Mouse (Mus musculus) embryonic facial prominence, embryonic 11.5 days (tissue): ENCODE results near the gene Dlx3. TPM values are rescaled to one million over a fixed set of nuclear protein-coding genes. Genes with fewer than 3 reads are reported as not detected.
A peak's percentile ranks its signal among the peaks of the same experiment; 100 is the strongest.

Source experiments
- ATAC-seq: fragments of 200-750 bp; cut with Nextera tagmentation; replicated peaks from 2 replicates; pipeline ENCODE4 v1.8.0; 2017; ENCODE audit warnings: low read depth; ENCODE audit not compliant: insufficient number of reproducible peaks, low FRiP score, low TSS enrichment
- DNase-seq: peaks from one replicate; pipeline ENCODE4 v3.0.0-alpha.2; 2015; ENCODE audit warnings: low spot score
- H3K27ac ChIP-seq: fragments of 300-500 bp; sonication (generic); replicated peaks from 2 replicates; pipeline ENCODE4 v1.5.1; 2014; ENCODE audit warnings: mild to moderate bottlenecking, low read depth, low read length, control low read depth
- H3K27me3 ChIP-seq: fragments of 300-500 bp; sonication (generic); 2 replicates; pipeline ENCODE4 v1.6.1; 2014; ENCODE audit warnings: mild to moderate bottlenecking, low read length, moderate library complexity, mixed read lengths; ENCODE audit not compliant: control insufficient read depth, insufficient read depth
- H3K36me3 ChIP-seq: fragments of 300-500 bp; sonication (generic); replicated peaks from 2 replicates; pipeline ENCODE4 v1.6.1; 2014; ENCODE audit warnings: low read depth, mild to moderate bottlenecking, low read length, moderate library complexity, mixed read lengths; ENCODE audit not compliant: control insufficient read depth, insufficient read depth
- H3K4me1 ChIP-seq: fragments of 300-500 bp; sonication (generic); 2 replicates; pipeline ENCODE4 v1.6.1; 2014; ENCODE audit warnings: low read length, mixed read lengths; ENCODE audit not compliant: control insufficient read depth, insufficient read depth
- H3K4me2 ChIP-seq: fragments of 300-500 bp; sonication (generic); 2 replicates; pipeline ENCODE4 v1.6.1; 2014; ENCODE audit warnings: low read depth, mild to moderate bottlenecking, control low read depth, low read length, moderate library complexity
- H3K4me3 ChIP-seq: fragments of 300-500 bp; sonication (generic); 2 replicates; pipeline ENCODE4 v1.5.1; 2014; ENCODE audit warnings: low read depth, low read length, control low read depth
- H3K9ac ChIP-seq: fragments of 300-500 bp; sonication (generic); replicated peaks from 2 replicates; pipeline ENCODE4 v1.6.1; 2014; ENCODE audit warnings: mild to moderate bottlenecking, control low read depth, low read length
- H3K9me3 ChIP-seq: fragments of 300-500 bp; sonication (generic); replicated peaks from 2 replicates; pipeline ENCODE4 v1.6.1; 2016; ENCODE audit warnings: mild to moderate bottlenecking, low read length, inconsistent platforms, mixed read lengths; ENCODE audit not compliant: control insufficient read depth
- WGBS: fragments of 180-500 bp; shearing (Covaris S2); extraction: QIAGEN DNeasy Blood & Tissue Kit; methylation state at CpG from one replicate; pipeline ENCODE4 v1.1.7; 2014; 5-methylcytosine and 5-hydroxymethylcytosine counted together
- polyA plus RNA-seq: library from polyadenylated mRNA; unstranded; fragments of >200 nt; fragmentation: Nextera tagmentation; extraction: Ambion mirVana; gene quantifications from 2 replicates; pipeline ENCODE4 v1.2.1, GENCODE M21; 2014

The Dlx3 gene
- polyA plus RNA-seq, 1 experiment from 2014 or later: 21.7 TPM

DNA sequence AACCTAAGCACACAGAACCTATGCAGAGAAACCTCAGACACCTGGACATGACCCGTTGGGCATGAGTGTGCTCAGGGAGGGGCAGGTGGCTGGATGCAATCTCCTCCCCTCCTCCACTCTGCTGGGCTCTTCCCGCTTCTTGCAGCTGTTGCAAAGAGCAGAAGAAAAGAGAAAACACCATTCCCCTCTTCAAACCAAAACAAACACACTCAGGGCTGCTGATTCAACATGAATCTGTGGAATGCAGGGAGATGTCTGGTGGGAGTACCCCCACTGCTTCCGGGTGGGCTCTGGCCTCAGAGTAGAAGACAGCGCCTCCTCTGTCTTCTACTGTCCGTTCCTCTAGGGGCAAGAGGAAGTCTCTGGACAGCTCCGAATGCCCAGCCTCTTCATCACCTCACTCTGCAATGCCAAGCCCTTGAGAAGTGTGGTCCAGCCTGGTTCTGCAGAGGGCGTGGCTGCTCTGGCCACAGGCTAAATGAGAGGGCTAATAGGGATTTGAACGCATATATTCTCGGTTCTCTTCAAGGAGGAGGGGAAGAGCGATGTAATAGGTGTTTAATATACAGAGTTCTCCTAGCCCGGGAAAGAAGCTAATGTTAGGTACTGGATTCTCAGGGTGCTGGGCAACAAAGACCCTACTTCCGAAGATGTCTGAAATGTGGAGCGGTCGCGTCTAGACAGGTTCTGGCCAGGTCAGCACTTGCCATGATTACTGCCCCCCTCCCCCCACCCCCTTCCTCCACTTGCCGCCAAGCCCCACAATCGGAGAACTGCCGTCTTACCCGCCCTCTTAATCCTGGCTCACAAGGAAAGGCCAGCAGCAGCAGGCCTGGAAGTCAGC is 44.5 kb upstream of the Dlx3 start:
- Histone ChIP-seq H3K9me3 (no peaks in the 10 kb centered on the region), H3K4me1 (0 out of 2 replicates have a peak, but pooled peaks cover 4% of the 10 kb centered on the region), H3K36me3 (no peaks in the 10 kb centered on the region), H3K4me3 (peak overlapping the region; percentile 56), H3K9ac (peak overlapping the region; percentile 57; the same call in 1 of the 2 replicates), H3K27me3 (peaks cover 16% of the 10 kb centered on the region), H3K4me2 (peak overlapping the region; percentile 97), H3K27ac (no peak overlapping the region)
- WGBS: 5% methylated on average over 19 of the region's 19 CpGs
- ATAC-seq (no peak), DNase-seq (peak; percentile 11)

DNA sequence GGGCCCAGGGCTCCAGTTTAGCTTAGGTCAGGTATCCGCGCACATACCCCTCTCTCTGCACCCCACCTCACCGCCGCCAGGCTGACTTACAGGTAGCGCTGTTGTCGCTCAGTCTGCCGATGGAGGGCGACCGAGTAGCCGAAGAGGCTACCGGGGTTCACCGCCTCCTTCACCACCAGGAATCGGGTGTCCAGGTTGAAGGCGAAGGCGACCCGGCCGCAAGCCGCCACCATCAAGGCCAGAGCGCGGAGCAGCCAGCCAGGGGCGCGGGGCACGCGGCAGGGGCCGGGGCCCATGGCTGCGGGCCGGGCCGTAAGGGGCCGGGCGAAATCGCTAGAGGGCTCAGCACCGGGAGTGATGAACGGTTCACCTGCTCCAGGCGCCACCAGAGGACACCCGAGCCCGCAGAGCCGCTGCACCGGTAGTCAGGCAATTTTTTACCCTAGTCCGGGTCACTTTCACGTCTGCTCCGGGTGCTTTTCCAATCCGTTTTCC is 43.8 kb upstream of the Dlx3 start:
- ATAC-seq (peak; percentile 41), DNase-seq (peak; percentile 68)
- Histone ChIP-seq H3K36me3 (no peaks in the 10 kb centered on the region), H3K27me3 (peaks cover 16% of the 10 kb centered on the region), H3K9me3 (no peaks in the 10 kb centered on the region), H3K9ac (peak overlapping the region; percentile 57), H3K4me2 (peak overlapping the region; percentile 97), H3K4me3 (peak overlapping the region; percentile 56), H3K4me1 (0 out of 2 replicates have a peak, but pooled peaks cover 4% of the 10 kb centered on the region), H3K27ac (no peak overlapping the region)
- WGBS: under 1% methylated on average over 42 of the region's 42 CpGs

DNA sequence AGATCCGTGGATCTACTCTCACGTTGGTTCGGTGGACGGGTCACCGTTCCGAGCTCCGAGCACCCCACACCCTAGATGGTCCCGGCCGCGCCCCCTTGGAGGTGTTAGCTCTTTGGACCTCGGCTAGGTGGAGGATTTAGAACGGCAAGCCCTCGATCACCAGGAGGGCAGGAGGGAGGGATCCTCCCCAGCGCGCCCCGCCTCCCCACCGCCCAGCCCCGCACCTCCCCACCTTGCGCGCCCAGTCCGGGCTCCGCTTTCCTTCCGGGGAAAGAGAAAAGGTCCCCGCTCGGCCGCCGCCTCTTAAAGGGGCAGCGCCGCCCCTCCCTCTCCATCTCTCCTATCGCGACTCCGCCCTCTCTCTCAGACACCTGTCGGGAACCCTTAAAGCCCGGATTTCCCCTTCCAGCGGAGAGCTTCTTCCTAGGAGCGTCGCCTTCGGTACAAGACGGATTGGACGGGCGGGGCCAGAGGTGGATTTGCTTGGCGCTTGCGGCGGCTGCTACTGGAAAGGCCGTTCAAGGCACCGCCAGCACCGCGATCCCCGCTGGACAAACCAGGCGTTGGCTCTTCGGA is 43.3 kb upstream of the Dlx3 start, which contains the start of gene Itga3:
Itga3 (minus strand) TSS at position 266 of the 576 bp plus-strand sequence.
- Histone ChIP-seq H3K27me3 (peaks cover 16% of the 10 kb centered on the region), H3K4me1 (0 out of 2 replicates have a peak, but pooled peaks cover 4% of the 10 kb centered on the region), H3K27ac (no peak within 1 kb of the TSS), H3K9ac (peak within 1 kb of the TSS; percentile 57), H3K9me3 (no peaks in the 10 kb centered on the region), H3K4me2 (peak within 1 kb of the TSS; percentile 97), H3K4me3 (peak within 1 kb of the TSS; percentile 56), H3K36me3 (no peaks in the 10 kb centered on the region)
- peak; percentile 72; the same call in 1 of the 2 replicates for ATAC-seq
- WGBS: under 1% methylated on average over 41 of the region's 51 CpGs
- peak; percentile 77 for DNase-seq

DNA sequence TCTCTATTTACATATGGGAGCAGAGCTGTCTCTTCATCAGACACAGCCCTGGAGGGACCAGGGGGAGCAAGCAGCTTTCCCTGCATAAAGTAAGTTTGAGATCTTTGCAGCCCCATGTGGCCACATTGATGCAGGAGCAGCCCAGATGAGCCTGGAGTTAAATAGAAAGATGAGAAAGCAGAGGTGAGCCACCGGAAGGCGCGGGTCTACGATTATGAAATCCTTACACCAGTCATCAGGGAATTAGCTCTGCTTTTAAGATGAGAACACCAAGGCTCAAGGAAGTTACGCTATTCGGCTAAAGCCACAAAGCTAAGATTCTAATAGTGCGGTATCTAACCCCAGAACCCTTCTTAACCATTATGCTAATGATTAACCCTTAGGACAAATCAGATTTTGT is 42.0 kb upstream of the Dlx3 start:
- Histone ChIP-seq H3K36me3 (no peaks in the 10 kb centered on the region), H3K27ac (no peak overlapping the region), H3K9me3 (no peaks in the 10 kb centered on the region), H3K27me3 (peaks cover 16% of the 10 kb centered on the region), H3K9ac (no peak overlapping the region), H3K4me2 (no peak overlapping the region), H3K4me3 (no peak overlapping the region), H3K4me1 (0 out of 2 replicates have a peak, but pooled peaks cover 4% of the 10 kb centered on the region)
- no peak for ATAC-seq
- WGBS: 52% methylated on average over 7 of the region's 7 CpGs
- DNase-seq: no peak

DNA sequence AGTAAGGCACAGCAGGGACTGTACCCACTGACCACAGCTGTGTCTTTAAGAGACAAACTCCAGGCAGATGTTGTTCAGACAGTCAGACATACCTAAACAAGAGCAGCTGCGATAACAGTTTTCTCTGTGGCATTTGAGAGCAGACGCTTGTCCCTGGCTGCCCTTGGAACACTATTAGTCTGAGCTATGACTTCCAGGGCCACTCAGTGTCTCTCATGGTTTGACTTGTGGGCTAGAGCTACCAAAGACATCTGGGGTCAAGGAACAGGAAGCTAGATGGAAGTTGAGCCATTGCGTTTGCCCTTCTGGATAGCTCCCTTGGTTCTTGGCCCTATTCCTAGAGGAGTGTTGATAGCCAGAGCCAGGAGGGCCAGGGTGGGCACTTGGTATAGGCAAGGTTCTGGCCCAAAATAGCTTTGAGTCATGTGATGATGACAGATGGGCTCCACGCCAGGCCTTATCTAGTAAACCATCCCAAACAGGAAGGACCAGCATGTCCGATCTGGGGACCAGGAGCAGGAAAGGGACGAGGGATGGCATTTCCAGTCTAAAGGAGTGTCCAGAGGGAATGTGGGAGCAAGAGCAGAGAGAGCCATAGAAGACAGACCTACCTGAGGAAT is 40.6 kb upstream of the Dlx3 start:
- no peak overlapping the region for H3K27ac ChIP-seq
- H3K4me3 ChIP-seq: no peak overlapping the region
- H3K4me1 ChIP-seq: 0 out of 2 replicates have a peak, but pooled peaks cover 4% of the 10 kb centered on the region
- no peak overlapping the region for H3K9ac ChIP-seq
- H3K4me2 ChIP-seq: no peak overlapping the region
- ATAC-seq (no peak), DNase-seq (no peak)
- no peaks in the 10 kb centered on the region for H3K36me3 ChIP-seq
- 63% methylated on average over 6 of the region's 6 CpGs for WGBS
- peaks cover 16% of the 10 kb centered on the region for H3K27me3 ChIP-seq
- H3K9me3 ChIP-seq: no peaks in the 10 kb centered on the region

DNA sequence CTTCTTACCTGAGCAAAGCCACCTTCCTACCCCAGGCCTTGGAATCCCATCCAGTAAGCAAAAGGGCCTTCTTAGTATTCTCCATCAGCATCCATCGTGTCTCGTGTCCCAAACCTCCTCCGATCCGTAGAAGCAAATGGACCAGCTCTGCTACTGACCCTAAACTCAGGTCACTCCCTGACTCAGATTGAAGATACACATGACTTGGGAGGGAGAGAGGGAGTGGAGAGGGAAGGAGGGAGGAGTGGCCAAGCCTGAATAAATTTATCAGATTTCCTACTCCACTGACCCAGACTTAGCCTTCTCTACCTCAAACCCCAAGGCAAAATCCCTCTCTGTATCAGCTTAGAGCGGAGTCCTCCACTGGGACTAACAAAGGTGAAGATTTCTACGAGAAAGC is 39.1 kb upstream of the Dlx3 start:
- H3K27ac ChIP-seq: 0 out of 2 replicates have a peak overlapping the region, but pooled peaks have one; percentile 35
- peaks cover under 1% of the 10 kb centered on the region; the same call in 1 of the 2 replicates for H3K4me1 ChIP-seq
- 84% methylated on average over 6 of the region's 6 CpGs for WGBS
- peaks cover 11% of the 10 kb centered on the region for H3K27me3 ChIP-seq
- no peak overlapping the region for H3K4me2 ChIP-seq
- no peak for DNase-seq
- ATAC-seq: no peak
- H3K9ac ChIP-seq: no peak overlapping the region
- H3K9me3 ChIP-seq: no peaks in the 10 kb centered on the region
- H3K4me3 ChIP-seq: no peak overlapping the region
- H3K36me3 ChIP-seq: no peaks in the 10 kb centered on the region

DNA sequence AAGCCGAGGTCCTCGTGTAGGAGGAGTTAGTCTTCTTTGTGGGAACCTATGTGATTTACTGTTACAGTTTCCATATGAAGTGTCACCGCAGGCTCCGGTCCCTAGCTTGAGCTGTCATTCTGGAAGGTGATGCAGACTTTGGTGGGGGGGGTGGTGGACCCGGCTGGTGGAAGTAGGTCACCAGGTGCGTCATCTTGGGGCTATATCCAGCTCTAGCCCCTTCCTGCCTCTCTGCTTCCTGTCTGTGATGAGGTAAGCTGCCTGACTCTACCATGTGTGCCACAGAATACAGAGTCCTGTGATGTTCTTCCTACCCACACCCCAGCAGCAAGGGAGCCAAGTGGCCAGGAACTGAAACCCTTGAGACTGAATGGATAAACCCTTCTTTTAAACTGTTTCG is 37.0 kb upstream of the Dlx3 start:
- Histone ChIP-seq H3K4me2 (no peak overlapping the region), H3K4me1 (peaks cover 2% of the 10 kb centered on the region; the same call in 1 of the 2 replicates), H3K27ac (no peak overlapping the region), H3K4me3 (no peak overlapping the region), H3K9me3 (no peaks in the 10 kb centered on the region), H3K9ac (no peak overlapping the region), H3K27me3 (no peaks in the 10 kb centered on the region), H3K36me3 (no peaks in the 10 kb centered on the region)
- ATAC-seq: no peak
- DNase-seq: no peak
- 93% methylated on average over 7 of the region's 7 CpGs for WGBS
